Mouse (Mus musculus): ENCODE data around the gene Gatb.

- TF ChIP-seq CTCF (IDR thresholded peaks at IDR 0.05; ENCODE audit: insufficient read depth, low read length) (no peak), POLR2A (IDR thresholded peaks at IDR 0.05; ENCODE audit: borderline replicate concordance, extremely low read depth, low read depth, low read length) (no peak)
These were observed 45.4 kb downstream of the Gatb start for GRCm38 (mm10) chr3:85619345-85619744.
